Mouse (Mus musculus): Measurements from ENCODE around the gene Hdac4.
A peak's percentile ranks its signal among the peaks of the same experiment; 100 is the strongest.

Hdac4 gene

GRCm38 (mm10) chr1:92130470-92131100 lies 64.9 kb downstream of the Hdac4 start:
- no peak for DNase-seq (ENCODE audit: low read depth, low spot score)

GRCm38 (mm10) chr1:92129751-92130150 lies 65.7 kb downstream of the Hdac4 start:
- DNase-seq (ENCODE audit: low read depth, low spot score), result no peak

- no peak for DNase-seq (ENCODE audit: low read depth, low spot score)
Observed at GRCm38 (mm10) chr1:92127785-92128184, 67.7 kb downstream of the Hdac4 start.

- DNase-seq (ENCODE audit: low read depth, low spot score), result no peak
Observed at GRCm38 (mm10) chr1:92127366-92127765, 68.1 kb downstream of the Hdac4 start.

GRCm38 (mm10) chr1:92124497-92125201 lies 70.8 kb downstream of the Hdac4 start:
- no peak for DNase-seq (ENCODE audit: low read depth, low spot score)

- DNase-seq (ENCODE audit: low read depth, low spot score), result peak; percentile 64
Observed at GRCm38 (mm10) chr1:92119303-92119702, 76.2 kb downstream of the Hdac4 start.

- DNase-seq (ENCODE audit: low read depth, low spot score), result no peak
Observed at GRCm38 (mm10) chr1:92117597-92117996, 77.9 kb downstream of the Hdac4 start.

- DNase-seq (ENCODE audit: low read depth, low spot score), result peak; percentile 23
Observed at GRCm38 (mm10) chr1:92116169-92116568, 79.3 kb downstream of the Hdac4 start.

- DNase-seq (ENCODE audit: low read depth, low spot score), result no peak
Observed at GRCm38 (mm10) chr1:92114091-92114490, 81.4 kb downstream of the Hdac4 start.

- DNase-seq (ENCODE audit: low read depth, low spot score), result peak; percentile 16
Observed at GRCm38 (mm10) chr1:92113243-92114009, 82.1 kb downstream of the Hdac4 start.

GRCm38 (mm10) chr1:92112591-92112990 lies 82.9 kb downstream of the Hdac4 start:
- DNase-seq (ENCODE audit: low read depth, low spot score), result no peak

GRCm38 (mm10) chr1:92111551-92111950 lies 83.9 kb downstream of the Hdac4 start:
- no peak for DNase-seq (ENCODE audit: low read depth, low spot score)

- DNase-seq (ENCODE audit: low read depth, low spot score), result no peak
Observed at GRCm38 (mm10) chr1:92111026-92111425, 84.5 kb downstream of the Hdac4 start.

GRCm38 (mm10) chr1:92109221-92109620 lies 86.3 kb downstream of the Hdac4 start:
- no peak for DNase-seq (ENCODE audit: low read depth, low spot score)

GRCm38 (mm10) chr1:92108556-92108955 lies 86.9 kb downstream of the Hdac4 start:
- DNase-seq (ENCODE audit: low read depth, low spot score), result no peak

GRCm38 (mm10) chr1:92107996-92108395 lies 87.5 kb downstream of the Hdac4 start:
- no peak for DNase-seq (ENCODE audit: low read depth, low spot score)

GRCm38 (mm10) chr1:92107521-92107920 lies 88.0 kb downstream of the Hdac4 start:
- no peak for DNase-seq (ENCODE audit: low read depth, low spot score)

GRCm38 (mm10) chr1:92106486-92107160 lies 88.9 kb downstream of the Hdac4 start:
- DNase-seq (ENCODE audit: low read depth, low spot score), result no peak

- DNase-seq (ENCODE audit: low read depth, low spot score), result no peak
Observed at GRCm38 (mm10) chr1:92104718-92105117, 90.8 kb downstream of the Hdac4 start.

GRCm38 (mm10) chr1:92103971-92104370 lies 91.5 kb downstream of the Hdac4 start:
- no peak for DNase-seq (ENCODE audit: low read depth, low spot score)

GRCm38 (mm10) chr1:92103377-92103776 lies 92.1 kb downstream of the Hdac4 start:
- no peak for DNase-seq (ENCODE audit: low read depth, low spot score)

- no peak for DNase-seq (ENCODE audit: low read depth, low spot score)
Observed at GRCm38 (mm10) chr1:92102825-92103224, 92.7 kb downstream of the Hdac4 start.
